Mouse (Mus musculus): Measurements from ENCODE around the gene Cox7b. TPM values are rescaled to one million over a fixed set of nuclear protein-coding genes. Genes with fewer than 3 reads are reported as not detected.
"Not testable (repeated sequence)": the region's sequence is repeated elsewhere in the genome, so short reads cannot be mapped to it uniquely, and the experiment has no call there.

Cox7b gene
- polyA plus RNA-seq (2012; ENCODE audit: insufficient read depth, insufficient read length, low replicate concordance, missing spikeins), result not detected in 2 replicates

- Histone ChIP-seq H3K4me3 (ENCODE audit: insufficient read depth, low read depth, low read length) (peak within 1 kb of the TSS; percentile 91), H3K27ac (ENCODE audit: insufficient read depth, low read depth, low read length) (peak within 1 kb of the TSS; percentile 85), H3K4me1 (ENCODE audit: control insufficient read depth, insufficient read depth, low read length) (no peaks in the 10 kb centered on the region)
- WGBS, result 14% methylated on average over 26 of the region's 26 CpGs
- TF ChIP-seq POLR2A (IDR thresholded peaks at IDR 0.05; ENCODE audit: insufficient read depth, low read depth, low read length) (no peak), CTCF (IDR thresholded peaks at IDR 0.05; ENCODE audit: insufficient read depth, low read depth, low read length) (no peak)
These were observed at the start of gene Cox7b for GRCm38 (mm10) chrX:106015571-106016322. Gene Cox7b (plus strand): TSS chrX:106015700.

- no peaks in the 10 kb centered on the region for H3K4me1 ChIP-seq (ENCODE audit: control insufficient read depth, insufficient read depth, low read length)
- WGBS, result 83% methylated on average over 1 of the region's 1 CpGs
- no peak overlapping the region for H3K4me3 ChIP-seq (ENCODE audit: insufficient read depth, low read depth, low read length)
- TF ChIP-seq CTCF (IDR thresholded peaks at IDR 0.05; ENCODE audit: insufficient read depth, low read depth, low read length) (no peak), POLR2A (IDR thresholded peaks at IDR 0.05; ENCODE audit: insufficient read depth, low read depth, low read length) (no peak)
- no peak overlapping the region for H3K27ac ChIP-seq (ENCODE audit: insufficient read depth, low read depth, low read length)
These were observed 13.9 kb upstream of the Cox7b start for GRCm38 (mm10) chrX:106001605-106002004.

- no peaks in the 10 kb centered on the region for H3K4me1 ChIP-seq (ENCODE audit: control insufficient read depth, insufficient read depth, low read length)
These were observed 4.7 kb upstream of the Cox7b start for GRCm38 (mm10) chrX:106010762-106011161.

GRCm38 (mm10) chrX:106011465-106012159 is 3.9 kb upstream of the Cox7b start, which contains the start of gene Magt1:
Gene Magt1 (minus strand): TSS chrX:106011906.
- WGBS, result 17% methylated on average over 45 of the region's 45 CpGs
- H3K4me1 ChIP-seq (ENCODE audit: control insufficient read depth, insufficient read depth, low read length), result no peaks in the 10 kb centered on the region
- H3K4me3 ChIP-seq (ENCODE audit: insufficient read depth, low read depth, low read length), result peak within 1 kb of the TSS; percentile 98
- no peak for TF ChIP-seq POLR2A (IDR thresholded peaks at IDR 0.05; ENCODE audit: insufficient read depth, low read depth, low read length)
- no peak for TF ChIP-seq CTCF (IDR thresholded peaks at IDR 0.05; ENCODE audit: insufficient read depth, low read depth, low read length)
- peak within 1 kb of the TSS; percentile 70 for H3K27ac ChIP-seq (ENCODE audit: insufficient read depth, low read depth, low read length)

More at GRCm38 (mm10) chrX:106010762-106011161, 4.7 kb upstream of the Cox7b start:
- Histone ChIP-seq H3K27ac (ENCODE audit: insufficient read depth, low read depth, low read length) (no peak overlapping the region), H3K4me3 (ENCODE audit: insufficient read depth, low read depth, low read length) (0 out of 2 replicates have a peak overlapping the region, but pooled peaks have one; percentile 98)
- no peak for TF ChIP-seq POLR2A (IDR thresholded peaks at IDR 0.05; ENCODE audit: insufficient read depth, low read depth, low read length)
- no peak for TF ChIP-seq CTCF (IDR thresholded peaks at IDR 0.05; ENCODE audit: insufficient read depth, low read depth, low read length)
- 8% methylated on average over 3 of the region's 3 CpGs for WGBS

- TF ChIP-seq CTCF (IDR thresholded peaks at IDR 0.05; ENCODE audit: insufficient read depth, low read depth, low read length), result no peak
- no peak for TF ChIP-seq POLR2A (IDR thresholded peaks at IDR 0.05; ENCODE audit: insufficient read depth, low read depth, low read length)
- peak overlapping the region; percentile 70; the same call in 1 of the 2 replicates for H3K27ac ChIP-seq (ENCODE audit: insufficient read depth, low read depth, low read length)
- WGBS, result 69% methylated on average over 3 of the region's 3 CpGs
- no peaks in the 10 kb centered on the region for H3K4me1 ChIP-seq (ENCODE audit: control insufficient read depth, insufficient read depth, low read length)
- no peak overlapping the region for H3K4me3 ChIP-seq (ENCODE audit: insufficient read depth, low read depth, low read length)
These were observed 2.9 kb upstream of the Cox7b start for GRCm38 (mm10) chrX:106012559-106012958.

GRCm38 (mm10) chrX:106013217-106013616 is 2.3 kb upstream of the Cox7b start:
- WGBS, result 31% methylated on average over 2 of the region's 2 CpGs
- TF ChIP-seq CTCF (IDR thresholded peaks at IDR 0.05; ENCODE audit: insufficient read depth, low read depth, low read length) (no peak), POLR2A (IDR thresholded peaks at IDR 0.05; ENCODE audit: insufficient read depth, low read depth, low read length) (no peak)
- Histone ChIP-seq H3K27ac (ENCODE audit: insufficient read depth, low read depth, low read length) (no peak overlapping the region), H3K4me3 (ENCODE audit: insufficient read depth, low read depth, low read length) (no peak overlapping the region), H3K4me1 (ENCODE audit: control insufficient read depth, insufficient read depth, low read length) (no peaks in the 10 kb centered on the region)

GRCm38 (mm10) chrX:106014741-106015377 is 641 bp upstream of the Cox7b start:
- WGBS, result 56% methylated on average over 2 of the region's 2 CpGs
- H3K4me3 ChIP-seq (ENCODE audit: insufficient read depth, low read depth, low read length); H3K27ac ChIP-seq (ENCODE audit: insufficient read depth, low read depth, low read length); H3K4me1 ChIP-seq (ENCODE audit: control insufficient read depth, insufficient read depth, low read length): not testable (repeated sequence)

- H3K4me3 ChIP-seq (ENCODE audit: insufficient read depth, low read depth, low read length), result no peak overlapping the region
- WGBS, result 82% methylated on average over 3 of the region's 3 CpGs
- no peak overlapping the region for H3K27ac ChIP-seq (ENCODE audit: insufficient read depth, low read depth, low read length)
- TF ChIP-seq POLR2A (IDR thresholded peaks at IDR 0.05; ENCODE audit: insufficient read depth, low read depth, low read length) (no peak), CTCF (IDR thresholded peaks at IDR 0.05; ENCODE audit: insufficient read depth, low read depth, low read length) (no peak)
- no peaks in the 10 kb centered on the region for H3K4me1 ChIP-seq (ENCODE audit: control insufficient read depth, insufficient read depth, low read length)
These were observed 1.6 kb downstream of the Cox7b start for GRCm38 (mm10) chrX:106017102-106017501.

GRCm38 (mm10) chrX:106017516-106017915 is 2.0 kb downstream of the Cox7b start:
- Histone ChIP-seq H3K27ac (ENCODE audit: insufficient read depth, low read depth, low read length) (no peak overlapping the region), H3K4me1 (ENCODE audit: control insufficient read depth, insufficient read depth, low read length) (no peaks in the 10 kb centered on the region), H3K4me3 (ENCODE audit: insufficient read depth, low read depth, low read length) (no peak overlapping the region)
- WGBS, result 77% methylated on average over 4 of the region's 4 CpGs
- TF ChIP-seq POLR2A (IDR thresholded peaks at IDR 0.05; ENCODE audit: insufficient read depth, low read depth, low read length) (no peak), CTCF (IDR thresholded peaks at IDR 0.05; ENCODE audit: insufficient read depth, low read depth, low read length) (no peak)

Measured in olfactory bulb, adult 2 months (tissue).